Mouse (Mus musculus) liver, embryonic 14.5 days (tissue): ENCODE measurements around the gene Ccdc12. TPM values are rescaled to one million over a fixed set of nuclear protein-coding genes. Genes with fewer than 3 reads are reported as not detected.

Experiments used
- ATAC-seq: fragments of 200-750 bp; cut with Nextera tagmentation; 2 replicates; pipeline ENCODE4 v1.8.0; 2017; ENCODE audit warnings: moderate number of reproducible peaks, mild to moderate bottlenecking, moderate library complexity; ENCODE audit not compliant: insufficient read depth
- DNase-seq, 3 experiments: peaks; one replicate each; pipeline ENCODE4 v3.0.0-alpha.2; 2012 to 2013; ENCODE audit warnings: low read depth in 3 of 3, low spot score in 3 of 3
- H3K27ac ChIP-seq: fragments of 300-500 bp; sonication (generic); 2 replicates; pipeline ENCODE4 v1.5.1; 2014; ENCODE audit warnings: moderate library complexity, mild to moderate bottlenecking, control low read depth, inconsistent platforms
- H3K27me3 ChIP-seq: fragments of 300-500 bp; sonication (generic); 2 replicates; pipeline ENCODE4 v1.6.1; 2014; ENCODE audit warnings: mild to moderate bottlenecking, low read length, moderate library complexity; ENCODE audit not compliant: control insufficient read depth, insufficient read depth
- H3K36me3 ChIP-seq: fragments of 300-500 bp; sonication (generic); replicated peaks from 2 replicates; pipeline ENCODE4 v1.6.1; 2014; ENCODE audit warnings: low read depth; ENCODE audit not compliant: control insufficient read depth, insufficient read depth
- H3K4me1 ChIP-seq, 2 experiments: fragments of 200-500 bp in 1 of 2; fragments of 300-500 bp in 1 of 2; sonication (generic) in 1 of 2; replicated peaks; 2 replicates each; pipeline ENCODE4 v1.6.1; 2012 to 2014; ENCODE audit warnings: antibody characterized with exemption in 1 of 2, inconsistent platforms in 1 of 2, low read length in 1 of 2; ENCODE audit not compliant: control insufficient read depth in 2 of 2, insufficient read depth in 2 of 2
- H3K4me2 ChIP-seq: fragments of 300-500 bp; sonication (generic); 2 replicates; pipeline ENCODE4 v1.6.1; 2014; ENCODE audit warnings: low read depth, mild to moderate bottlenecking, control low read depth, moderate library complexity
- H3K4me3 ChIP-seq, 2 experiments: fragments of 200-500 bp in 1 of 2; fragments of 300-500 bp in 1 of 2; sonication (generic) in 1 of 2; 2 replicates each; pipeline ENCODE4 v1.5.1; 2012 to 2014; ENCODE audit warnings: low read depth in 2 of 2, low read length in 2 of 2, mild to moderate bottlenecking in 2 of 2, control low read depth in 1 of 2, inconsistent platforms in 1 of 2, moderate library complexity in 1 of 2; ENCODE audit not compliant: insufficient read depth in 1 of 2
- H3K9ac ChIP-seq: fragments of 300-500 bp; sonication (generic); replicated peaks from 2 replicates; pipeline ENCODE4 v1.6.1; 2014; ENCODE audit warnings: mild to moderate bottlenecking, control low read depth, moderate library complexity
- H3K9me3 ChIP-seq: fragments of 300-500 bp; sonication (generic); 2 replicates; pipeline ENCODE4 v1.6.1; 2016; ENCODE audit warnings: low read length, mixed read lengths; ENCODE audit not compliant: control insufficient read depth
- CTCF ChIP-seq: IDR thresholded peaks from 2 replicates; pipeline ENCODE4 v1.5.1; 2016; ENCODE audit warnings: antibody characterized with exemption, low read depth, control low read depth
- EP300 ChIP-seq: IDR thresholded peaks from 2 replicates; pipeline ENCODE4 v1.6.1; 2016; ENCODE audit warnings: antibody characterized with exemption, low read depth
- WGBS: fragments of 180-500 bp; shearing (Covaris S2); extraction: QIAGEN DNeasy Blood & Tissue Kit; methylation state at CpG from one replicate; pipeline ENCODE4 v1.1.7; 2014; ENCODE audit not compliant: insufficient replicate concordance; 5-methylcytosine and 5-hydroxymethylcytosine counted together
- polyA plus RNA-seq, 2 experiments: library from polyadenylated mRNA; depleted of rRNA in 1 of 2; stranded (reverse) in 1 of 2; unstranded in 1 of 2; fragments of >200 nt; fragmentation: Nextera tagmentation in 1 of 2; extraction: Ambion mirVana in 1 of 2; gene quantifications; 2 replicates each; pipeline versions ENCODE4 v1.2.1 to v1.2.3; 2012 to 2014

The Ccdc12 gene
- polyA plus RNA-seq, 2 experiments: 64.5 to 66.0 TPM

DNA sequence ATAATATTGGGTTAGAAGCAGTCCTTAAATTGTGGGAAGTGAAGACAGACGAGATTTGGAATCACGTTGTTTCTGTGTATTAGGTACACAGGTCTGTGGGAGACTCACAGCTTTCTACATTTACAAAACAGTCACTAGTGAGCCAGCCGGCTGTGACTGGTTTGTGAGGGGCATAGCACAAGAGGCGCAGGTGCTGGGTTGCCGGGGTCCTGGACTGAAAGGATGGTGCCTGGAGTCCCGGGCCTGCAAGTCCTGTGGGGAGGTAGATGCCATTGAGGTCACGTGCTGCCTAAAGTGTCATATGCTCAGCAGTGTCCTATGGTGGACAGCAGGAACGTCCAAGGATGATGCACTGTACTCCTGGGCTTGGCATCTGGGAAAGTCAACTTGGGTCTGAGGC, 10.1 kb downstream of the Ccdc12 start:
- TF ChIP-seq CTCF (no peak), EP300 (no peak)
- Histone ChIP-seq H3K27ac (peak overlapping the region; percentile 87), H3K9ac (peak overlapping the region; percentile 69), H3K4me3 (peak overlapping the region; percentile 22 to 49; a peak in 3 of 4 replicates), H3K27me3 (no peaks in the 10 kb centered on the region; the same call in 1 of the 2 replicates), H3K36me3 (no peaks in the 10 kb centered on the region), H3K4me2 (peak overlapping the region; percentile 87), H3K9me3 (no peaks in the 10 kb centered on the region), H3K4me1 (peaks cover 68 to 89% of the 10 kb centered on the region in 2 experiments)
- WGBS: 27% methylated on average over 8 of the region's 8 CpGs
- DNase-seq: no peak
- peak; percentile 9; the same call in 1 of the 2 replicates for ATAC-seq

DNA sequence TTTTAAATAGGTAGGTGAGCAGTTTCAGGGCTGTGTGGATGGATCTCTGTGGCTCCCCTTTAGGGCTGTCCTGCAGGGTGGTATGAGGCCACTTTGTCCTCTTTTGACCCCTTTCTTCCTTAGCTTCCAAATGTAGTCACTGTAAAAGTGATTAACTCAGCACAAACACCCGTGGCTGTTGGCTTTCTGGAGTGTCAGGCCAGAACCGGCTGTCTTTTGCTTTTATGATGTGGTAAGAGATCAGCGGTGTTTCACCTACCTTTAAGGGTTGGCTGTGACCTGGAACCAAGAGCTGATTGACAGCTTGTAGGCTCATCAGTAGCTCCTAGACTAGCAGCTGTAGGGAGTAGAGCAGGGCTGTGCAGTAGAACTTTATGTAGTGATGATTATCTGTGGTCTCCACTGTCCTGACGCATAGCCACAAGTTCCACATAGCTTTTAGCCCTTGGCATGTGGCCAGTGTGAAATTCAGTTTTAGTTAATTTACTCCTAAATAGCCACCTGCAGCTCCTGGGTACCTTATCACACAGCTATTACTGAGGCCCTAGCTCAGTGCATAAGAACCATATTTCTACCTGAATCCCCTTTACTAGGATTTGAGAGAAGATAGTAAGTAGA, 11.0 kb downstream of the Ccdc12 start:
- H3K27ac ChIP-seq: no peak overlapping the region
- 24% methylated on average over 4 of the region's 4 CpGs for WGBS
- no peak for ATAC-seq

DNA sequence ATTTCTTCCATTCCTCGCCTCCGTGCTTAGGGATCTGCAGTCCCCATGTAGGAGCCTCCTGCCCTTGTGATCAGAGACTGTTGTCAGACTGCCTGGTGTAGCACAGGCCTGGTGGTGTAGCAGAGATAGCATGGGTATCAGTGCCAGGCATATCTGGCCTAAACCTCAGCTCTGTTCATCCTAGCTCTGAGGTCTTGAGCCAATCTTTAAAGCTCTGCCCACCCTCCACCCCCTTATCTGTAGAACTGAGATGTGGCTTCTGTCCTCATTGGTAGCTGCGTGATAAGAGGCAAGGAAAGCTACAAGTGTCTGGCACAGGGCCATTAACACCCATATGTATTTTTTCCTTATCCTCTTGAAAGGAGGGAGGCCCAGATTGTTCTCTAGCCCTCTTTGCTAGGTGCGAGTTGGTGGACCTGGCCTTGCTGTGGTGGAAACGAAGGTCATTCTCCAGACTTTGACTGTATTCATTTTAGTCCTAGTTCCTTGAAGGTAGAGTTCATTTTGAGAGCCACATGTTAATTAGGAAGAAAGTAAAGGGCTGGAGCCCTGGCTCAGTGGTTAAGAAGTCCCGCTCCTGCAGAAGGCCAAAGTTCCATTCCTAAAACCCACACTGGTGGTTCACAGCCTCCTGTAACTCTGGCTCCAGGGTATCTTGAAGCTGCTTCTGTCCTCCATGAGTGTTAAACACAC, 12.4 kb downstream of the Ccdc12 start:
- Histone ChIP-seq H3K4me3 (no peak overlapping the region), H3K4me2 (peak overlapping the region; percentile 23), H3K36me3 (no peaks in the 10 kb centered on the region), H3K4me1 (peaks cover 66 to 75% of the 10 kb centered on the region in 2 experiments), H3K9ac (no peak overlapping the region), H3K27me3 (no peaks in the 10 kb centered on the region; the same call in 1 of the 2 replicates), H3K9me3 (no peaks in the 10 kb centered on the region), H3K27ac (no peak overlapping the region; the same call in 1 of the 2 replicates)
- peak; percentile 85 for ATAC-seq
- TF ChIP-seq EP300 (peak; percentile 93), CTCF (no peak)
- WGBS: 23% methylated on average over 6 of the region's 6 CpGs
- DNase-seq: peak; percentile 67 to 80 (median 78)

More for the DNA sequence above, 11.0 kb downstream of the Ccdc12 start:
- peaks cover 66 to 80% of the 10 kb centered on the region in 2 experiments for H3K4me1 ChIP-seq
- H3K9me3 ChIP-seq: no peaks in the 10 kb centered on the region
- H3K36me3 ChIP-seq: no peaks in the 10 kb centered on the region
- no peak overlapping the region for H3K9ac ChIP-seq
- H3K4me3 ChIP-seq: no peak overlapping the region
- H3K4me2 ChIP-seq: peak overlapping the region; percentile 0; the same call in 1 of the 2 replicates
- TF ChIP-seq CTCF: no peak
- no peak for TF ChIP-seq EP300
- H3K27me3 ChIP-seq: no peaks in the 10 kb centered on the region; the same call in 1 of the 2 replicates
- DNase-seq: no peak

DNA sequence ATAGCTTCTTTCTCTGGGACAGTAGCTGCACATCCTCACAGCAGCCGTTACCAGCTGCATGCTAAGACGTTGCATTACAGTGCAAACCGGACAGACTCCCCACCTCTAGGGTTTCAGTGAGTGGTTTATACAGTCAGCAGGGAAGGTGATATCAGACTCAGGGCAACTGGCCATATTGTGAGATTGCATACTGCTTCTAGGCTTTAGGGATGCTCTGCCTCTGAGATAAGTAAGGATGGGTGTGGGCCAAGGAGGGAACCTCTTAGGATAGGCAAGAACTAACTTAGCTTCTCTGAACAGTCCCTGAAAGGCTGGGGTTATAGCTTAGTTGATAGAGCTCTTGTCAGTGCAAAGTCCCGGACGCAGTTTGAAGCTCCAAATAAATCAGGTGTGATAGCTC, 13.5 kb downstream of the Ccdc12 start:
- Histone ChIP-seq H3K4me1 (peaks cover 63 to 68% of the 10 kb centered on the region in 2 experiments), H3K9ac (no peak overlapping the region), H3K4me2 (peak overlapping the region; percentile 23), H3K36me3 (no peaks in the 10 kb centered on the region), H3K9me3 (no peaks in the 10 kb centered on the region), H3K27me3 (no peaks in the 10 kb centered on the region; the same call in 1 of the 2 replicates), H3K27ac (no peak overlapping the region), H3K4me3 (no peak overlapping the region)
- TF ChIP-seq CTCF (no peak), EP300 (peak; percentile 55)
- WGBS: 58% methylated on average over 5 of the region's 5 CpGs
- ATAC-seq (peak; percentile 29), DNase-seq (no peak)

DNA sequence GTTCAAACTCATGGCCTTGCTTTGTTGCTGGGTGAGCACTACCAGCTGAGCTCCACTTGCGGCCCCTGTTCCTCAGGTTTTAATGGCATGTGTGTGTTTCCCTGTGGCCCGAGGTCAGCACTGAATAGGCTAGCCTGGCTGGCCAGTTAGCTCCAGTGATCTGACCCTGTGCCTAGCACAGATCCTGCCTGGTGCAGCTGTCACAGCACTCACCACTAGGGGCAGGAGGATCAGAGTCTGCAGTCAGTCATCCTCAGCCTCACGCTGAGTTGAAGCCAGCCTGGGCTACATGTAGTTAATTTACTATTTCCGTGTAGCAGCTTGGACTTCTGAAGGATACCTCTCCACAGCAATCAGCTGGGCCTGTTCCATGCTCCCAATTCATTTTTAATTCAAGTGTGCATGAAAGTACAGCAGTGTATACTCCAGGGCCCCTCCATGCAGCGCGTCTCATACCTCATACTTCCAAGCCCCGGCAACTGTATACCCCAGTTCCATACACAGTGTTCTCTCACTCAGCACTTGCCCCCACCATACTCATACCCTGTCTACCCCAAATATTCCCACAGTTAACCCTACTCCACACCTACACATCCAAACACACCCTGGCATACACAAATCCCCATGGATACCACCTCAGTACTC, 16.3 kb downstream of the Ccdc12 start:
- TF ChIP-seq CTCF (peak; percentile 93), EP300 (no peak)
- Histone ChIP-seq H3K9me3 (no peaks in the 10 kb centered on the region), H3K4me1 (peaks cover 55 to 62% of the 10 kb centered on the region in 2 experiments), H3K9ac (no peak overlapping the region), H3K27ac (no peak overlapping the region), H3K4me2 (no peak overlapping the region), H3K27me3 (no peaks in the 10 kb centered on the region), H3K36me3 (no peaks in the 10 kb centered on the region), H3K4me3 (no peak overlapping the region)
- 50% methylated on average over 7 of the region's 7 CpGs for WGBS
- ATAC-seq (no peak), DNase-seq (no peak)
